Mouse (Mus musculus): Measurements from ENCODE around the gene Pde7b.

Gene Pde7b

DNA sequence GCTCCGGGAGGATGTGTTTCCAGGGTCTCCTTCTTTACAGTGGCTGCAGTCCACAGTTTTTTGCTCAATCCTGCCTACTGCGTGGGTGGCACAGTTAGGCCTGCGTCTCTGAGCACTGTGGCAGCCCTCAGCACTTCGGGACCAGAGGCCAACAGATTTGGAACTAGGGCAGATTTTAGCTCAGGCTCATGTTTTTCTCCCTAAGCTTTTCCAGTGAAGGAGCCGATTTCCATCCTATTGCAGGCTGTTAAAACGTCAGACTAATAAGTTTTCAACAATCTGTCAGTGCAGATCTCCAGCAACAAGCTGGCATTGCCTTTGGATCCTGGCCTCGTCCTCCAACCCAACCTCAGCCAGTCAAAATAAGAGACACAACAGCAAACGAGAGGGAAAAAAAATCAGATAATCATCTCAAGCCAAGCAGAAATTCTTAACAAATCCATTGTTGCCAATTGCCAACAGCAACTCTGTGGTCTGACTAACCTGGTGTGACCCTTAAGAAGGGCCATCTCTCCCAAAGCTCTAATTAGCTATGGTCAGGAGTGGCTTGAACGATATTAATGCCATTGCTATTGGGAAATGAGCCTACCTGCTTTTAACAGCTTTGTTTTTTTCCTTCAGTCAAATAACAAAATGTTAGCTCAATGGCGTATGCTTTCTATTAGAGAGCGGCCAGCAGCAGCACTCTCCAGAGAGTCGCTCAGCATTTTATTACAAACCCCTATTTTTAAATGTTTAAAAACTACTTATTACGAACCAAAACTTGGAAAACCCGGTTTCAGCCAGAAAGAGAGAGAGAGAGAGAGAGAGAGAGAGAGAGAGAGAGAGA, 92.4 kb downstream of the Pde7b start:
- no peak for TF ChIP-seq GATA4 (IDR thresholded peaks at IDR 0.05; ENCODE audit: insufficient replicate concordance, low read length)

GRCm38 (mm10) chr10:20630122-20630521, 94.8 kb downstream of the Pde7b start:
- no peak for TF ChIP-seq GATA4 (IDR thresholded peaks at IDR 0.05; ENCODE audit: insufficient replicate concordance, low read length)

DNA sequence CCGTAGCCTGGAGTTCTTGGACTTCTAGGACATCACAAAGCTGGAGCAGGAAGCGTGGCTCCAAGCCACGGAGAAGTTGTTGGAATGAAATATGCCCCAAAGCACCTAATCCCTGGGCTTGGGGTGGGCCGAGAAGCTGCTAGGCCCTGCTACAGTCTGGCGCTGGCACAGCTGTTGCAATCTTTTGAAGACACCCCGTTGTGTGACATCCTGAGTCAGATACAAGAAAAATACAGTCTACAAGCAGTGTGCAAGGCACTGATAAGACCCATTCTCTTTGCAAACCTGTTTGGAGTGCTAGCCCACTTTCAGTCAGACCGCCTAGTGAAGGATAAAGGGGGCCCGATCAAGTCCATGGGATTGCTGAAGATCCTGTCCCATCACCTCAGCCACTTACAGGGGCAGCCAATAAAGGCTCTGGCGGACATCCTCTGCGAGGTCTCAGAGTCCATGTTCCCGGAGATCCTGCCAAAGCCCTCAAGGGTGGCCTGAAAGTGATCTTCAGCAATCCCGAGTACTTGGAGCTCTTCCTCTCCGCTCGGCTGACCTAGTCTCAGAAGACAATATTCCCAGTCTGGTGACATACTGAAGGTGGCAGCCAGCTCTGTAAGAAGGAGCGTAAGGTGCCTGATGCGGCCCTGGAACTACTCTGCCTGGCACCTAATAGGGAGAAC, 99.0 kb downstream of the Pde7b start:
- TF ChIP-seq GATA4 (IDR thresholded peaks at IDR 0.05; ENCODE audit: insufficient replicate concordance, low read length): no peak

GRCm38 (mm10) chr10:20621661-20622454, 103.0 kb downstream of the Pde7b start:
- peak; percentile 66; the same call in 1 of the 2 replicates for TF ChIP-seq GATA4 (IDR thresholded peaks at IDR 0.05; ENCODE audit: insufficient replicate concordance, low read length)

GRCm38 (mm10) chr10:20606007-20606406, 118.9 kb downstream of the Pde7b start:
- TF ChIP-seq GATA4 (IDR thresholded peaks at IDR 0.05; ENCODE audit: insufficient replicate concordance, low read length): no peak

DNA sequence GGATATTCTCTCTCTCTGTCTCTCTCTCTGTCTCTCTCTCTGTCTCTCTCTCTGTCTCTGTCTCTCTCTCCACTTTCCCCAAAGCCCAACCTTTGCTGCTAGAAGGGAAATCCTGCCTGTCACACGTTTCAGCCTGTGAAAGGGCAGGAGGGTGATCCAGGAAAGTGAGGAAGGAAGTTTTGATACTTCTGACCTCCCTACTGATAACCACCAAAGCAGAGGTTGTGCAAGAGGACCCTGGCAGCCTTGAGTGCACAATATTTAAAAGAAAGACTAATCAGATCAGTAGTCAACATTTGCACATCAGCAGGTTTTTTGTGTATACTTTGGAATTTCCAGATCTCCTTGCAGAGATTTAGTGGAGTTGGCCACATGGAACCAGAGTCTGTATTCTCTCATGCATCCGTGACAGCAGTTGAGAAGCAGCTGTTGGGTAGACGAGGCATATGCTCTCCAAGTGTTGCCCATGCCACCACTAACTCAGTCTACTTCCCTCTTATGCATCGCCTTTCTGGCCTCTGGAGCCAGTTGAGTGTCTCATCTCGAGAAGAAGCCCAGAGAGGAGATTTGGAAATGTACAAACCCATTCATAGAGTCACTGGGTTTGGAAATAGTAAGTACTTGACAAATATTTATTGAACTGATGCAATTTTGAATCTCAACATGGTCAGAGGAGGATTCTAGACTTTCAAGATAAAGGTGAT, 129.6 kb downstream of the Pde7b start:
- TF ChIP-seq GATA4 (IDR thresholded peaks at IDR 0.05; ENCODE audit: insufficient replicate concordance, low read length): peak; percentile 97

DNA sequence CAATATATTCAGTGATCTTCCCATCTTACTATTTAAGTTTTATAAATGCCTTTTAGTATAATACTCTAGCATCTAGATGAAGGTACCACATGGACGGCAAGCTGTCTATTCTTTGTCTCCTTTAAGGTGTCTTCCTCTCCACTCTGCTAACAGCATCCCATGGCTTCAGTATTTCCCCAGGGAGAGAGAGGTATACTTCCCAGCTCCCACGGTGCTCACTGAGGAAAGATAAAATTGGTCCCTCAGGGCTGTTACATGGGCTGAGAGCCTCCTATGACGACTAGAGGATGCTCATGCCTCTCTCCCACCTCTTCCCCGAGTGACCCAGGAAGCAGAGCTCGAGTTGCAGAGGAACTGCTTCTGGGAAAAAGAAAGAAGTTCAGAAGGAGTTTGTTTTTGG, 130.9 kb downstream of the Pde7b start:
- no peak for TF ChIP-seq GATA4 (IDR thresholded peaks at IDR 0.05; ENCODE audit: insufficient replicate concordance, low read length)

GRCm38 (mm10) chr10:20590100-20590499, 134.8 kb downstream of the Pde7b start:
- TF ChIP-seq GATA4 (IDR thresholded peaks at IDR 0.05; ENCODE audit: insufficient replicate concordance, low read length): peak; percentile 4; the same call in 1 of the 2 replicates

- no peak for TF ChIP-seq GATA4 (IDR thresholded peaks at IDR 0.05; ENCODE audit: insufficient replicate concordance, low read length)
Observed at GRCm38 (mm10) chr10:20585959-20586358, 138.9 kb downstream of the Pde7b start.

- TF ChIP-seq GATA4 (IDR thresholded peaks at IDR 0.05; ENCODE audit: insufficient replicate concordance, low read length): no peak
Observed at GRCm38 (mm10) chr10:20575002-20575401, 149.9 kb downstream of the Pde7b start.

GRCm38 (mm10) chr10:20574414-20574813, 150.5 kb downstream of the Pde7b start:
- no peak for TF ChIP-seq GATA4 (IDR thresholded peaks at IDR 0.05; ENCODE audit: insufficient replicate concordance, low read length)

DNA sequence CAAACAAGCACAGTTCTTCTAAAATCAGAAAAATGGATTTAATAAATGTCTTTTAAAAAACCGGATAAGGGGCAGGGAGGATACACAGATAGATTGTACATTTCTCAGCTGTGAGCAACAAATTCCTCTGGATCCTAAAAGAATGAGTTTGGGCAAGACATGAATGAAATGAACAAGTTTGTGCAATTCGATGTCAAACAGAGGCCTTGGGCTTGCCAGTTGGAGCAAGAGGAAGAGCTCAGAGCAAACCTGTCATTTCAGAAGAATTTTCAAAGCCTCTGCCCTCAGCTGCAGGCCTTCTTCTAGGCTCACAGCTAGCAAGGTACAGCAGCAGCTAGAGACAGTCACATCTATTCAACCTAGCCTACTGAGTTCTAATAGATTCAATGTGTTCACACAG, 153.4 kb downstream of the Pde7b start:
- TF ChIP-seq GATA4 (IDR thresholded peaks at IDR 0.05; ENCODE audit: insufficient replicate concordance, low read length): no peak

DNA sequence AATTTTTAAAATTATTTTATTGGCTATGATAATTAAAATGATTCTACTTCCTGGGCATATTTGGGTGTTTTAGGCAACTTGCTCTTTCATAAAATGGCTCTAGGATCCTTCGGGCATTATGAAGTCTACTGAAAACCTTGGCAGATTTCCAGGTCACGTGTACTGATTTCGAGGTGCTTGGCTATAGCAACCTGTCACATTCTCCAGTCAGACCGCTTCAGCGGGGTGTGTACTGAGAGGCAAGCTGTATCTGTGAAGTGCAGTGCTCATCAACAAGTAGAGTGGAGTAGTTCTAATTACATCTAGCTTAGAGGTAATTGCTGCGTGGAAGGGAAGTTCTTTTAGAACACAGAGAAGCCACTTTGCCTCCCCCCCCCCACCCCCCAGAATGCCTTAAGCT, 156.2 kb downstream of the Pde7b start:
- TF ChIP-seq GATA4 (IDR thresholded peaks at IDR 0.05; ENCODE audit: insufficient replicate concordance, low read length): no peak

- no peak for TF ChIP-seq GATA4 (IDR thresholded peaks at IDR 0.05; ENCODE audit: insufficient replicate concordance, low read length)
Observed at GRCm38 (mm10) chr10:20567684-20568236, 157.1 kb downstream of the Pde7b start.

GRCm38 (mm10) chr10:20556477-20556876, 168.4 kb downstream of the Pde7b start:
- TF ChIP-seq GATA4 (IDR thresholded peaks at IDR 0.05; ENCODE audit: insufficient replicate concordance, low read length): no peak
